Mouse (Mus musculus) limb, embryonic 11.5 days (tissue): ENCODE data around the gene Wnt1. TPM values are rescaled to one million over a fixed set of nuclear protein-coding genes. Genes with fewer than 3 reads are reported as not detected.

Source experiments
- ATAC-seq: fragments of 200-750 bp; cut with Nextera tagmentation; 2 replicates; pipeline ENCODE4 v1.8.0; 2017; ENCODE audit warnings: low read depth; ENCODE audit not compliant: insufficient number of reproducible peaks, low FRiP score, low TSS enrichment
- DNase-seq: peaks from one replicate; pipeline ENCODE4 v3.0.0-alpha.2; 2015; ENCODE audit warnings: low spot score
- H3K27ac ChIP-seq: fragments of 300-500 bp; sonication (generic); replicated peaks from 2 replicates; pipeline ENCODE4 v1.5.1; 2014; ENCODE audit warnings: low read depth, mild to moderate bottlenecking, low read length
- H3K27me3 ChIP-seq: fragments of 300-500 bp; sonication (generic); 2 replicates; pipeline ENCODE4 v1.6.1; 2014; ENCODE audit warnings: mild to moderate bottlenecking, low read length, mixed read lengths; ENCODE audit not compliant: control insufficient read depth, insufficient read depth
- H3K36me3 ChIP-seq: fragments of 300-500 bp; sonication (generic); 2 replicates; pipeline ENCODE4 v1.6.1; 2014; ENCODE audit warnings: mild to moderate bottlenecking, low read length, moderate library complexity, mixed read lengths; ENCODE audit not compliant: control insufficient read depth, insufficient read depth
- H3K4me1 ChIP-seq: fragments of 300-500 bp; sonication (generic); 2 replicates; pipeline ENCODE4 v1.6.1; 2014; ENCODE audit warnings: low read length, mixed read lengths; ENCODE audit not compliant: control insufficient read depth, insufficient read depth
- H3K4me2 ChIP-seq: fragments of 300-500 bp; sonication (generic); 2 replicates; pipeline ENCODE4 v1.6.1; 2014; ENCODE audit warnings: low read depth, mild to moderate bottlenecking, moderate library complexity; ENCODE audit not compliant: severe bottlenecking
- H3K4me3 ChIP-seq: fragments of 300-500 bp; sonication (generic); 2 replicates; pipeline ENCODE4 v1.5.1; 2014; ENCODE audit warnings: low read depth, low read length
- H3K9ac ChIP-seq: fragments of 300-500 bp; sonication (generic); 2 replicates; pipeline ENCODE4 v1.6.1; 2014; ENCODE audit warnings: mild to moderate bottlenecking, low read length
- H3K9me3 ChIP-seq: fragments of 300-500 bp; sonication (generic); 2 replicates; pipeline ENCODE4 v1.6.1; 2016; ENCODE audit warnings: low read length; ENCODE audit not compliant: control insufficient read depth
- WGBS: fragments of 180-500 bp; shearing (Covaris S2); extraction: QIAGEN DNeasy Blood & Tissue Kit; methylation state at CpG from one replicate; pipeline ENCODE4 v1.1.7; 2014; 5-methylcytosine and 5-hydroxymethylcytosine counted together
- polyA plus RNA-seq: library from polyadenylated mRNA; unstranded; fragments of >200 nt; fragmentation: Nextera tagmentation; extraction: Ambion mirVana; gene quantifications from 2 replicates; pipeline ENCODE4 v1.2.1, GENCODE M21; 2014

Gene Wnt1
- polyA plus RNA-seq, 1 experiment from 2014 or later, result not detected

DNA sequence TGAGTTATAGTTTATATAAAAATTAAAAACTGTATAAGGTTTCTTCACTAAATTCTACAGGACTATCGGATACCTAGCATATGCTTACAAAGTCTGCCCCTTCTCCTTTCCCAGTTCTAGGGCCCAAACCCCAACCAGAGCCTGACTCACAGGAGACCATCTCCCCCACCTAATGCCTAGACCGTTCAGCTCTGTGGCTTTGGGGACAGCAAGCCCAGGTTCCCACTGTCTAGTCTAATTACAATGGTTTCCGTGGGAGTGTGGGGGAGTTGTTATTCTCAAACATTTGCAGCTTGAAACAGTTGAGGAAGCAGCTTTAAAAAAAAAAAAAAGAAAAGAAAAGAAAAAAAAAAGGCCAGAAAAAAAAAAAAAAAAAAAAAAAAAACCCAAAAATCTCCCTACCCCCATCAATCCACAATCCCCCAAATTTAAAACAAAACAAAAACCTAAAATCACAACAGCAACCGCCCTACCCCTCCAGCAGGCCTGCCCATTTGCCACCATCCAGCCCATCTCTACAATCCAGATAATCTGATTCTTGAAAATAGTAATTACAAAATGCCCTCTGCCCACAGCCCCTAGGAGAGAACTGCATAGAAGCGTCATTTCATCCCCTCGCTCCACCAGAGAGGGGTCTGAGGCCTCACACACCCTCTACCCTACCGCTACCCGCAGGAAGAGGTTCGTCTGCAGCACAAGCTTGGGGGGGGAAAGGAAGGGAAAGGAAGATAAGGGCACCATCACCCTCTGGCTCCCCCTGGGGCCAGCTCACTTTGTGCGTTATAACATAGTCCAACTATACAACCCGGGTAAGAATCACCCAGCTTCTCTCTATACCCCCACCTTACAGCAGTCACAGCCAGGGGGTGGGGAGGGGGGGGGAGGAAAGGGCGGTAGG lies 42.8 kb downstream of the Wnt1 start:
- Histone ChIP-seq H3K27ac (no peak overlapping the region), H3K36me3 (peaks cover 36% of the 10 kb centered on the region), H3K9me3 (no peaks in the 10 kb centered on the region), H3K27me3 (no peaks in the 10 kb centered on the region), H3K9ac (no peak overlapping the region), H3K4me1 (0 out of 2 replicates have a peak, but pooled peaks cover 2% of the 10 kb centered on the region), H3K4me3 (no peak overlapping the region), H3K4me2 (peak overlapping the region; percentile 52)
- 61% methylated on average over 12 of the region's 12 CpGs for WGBS
- DNase-seq, result no peak
- no peak for ATAC-seq

DNA sequence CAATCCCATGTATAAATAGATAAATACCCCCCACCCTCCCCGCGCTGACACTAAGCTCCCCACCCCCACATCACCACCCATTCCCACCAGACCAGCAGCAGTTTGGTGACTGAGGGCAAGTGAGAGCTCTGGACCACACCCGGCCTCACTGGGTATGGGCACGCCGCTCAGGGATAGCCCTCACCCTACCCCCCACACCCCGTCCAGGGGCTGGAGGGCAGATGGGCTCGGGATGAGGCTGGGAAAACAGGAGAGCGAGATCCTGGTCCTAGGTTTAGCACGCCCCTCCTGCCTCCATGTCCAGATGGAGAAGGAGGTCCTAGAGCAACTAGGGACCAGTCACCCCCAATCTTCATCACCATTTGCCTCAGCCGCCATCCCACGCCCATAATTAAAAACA lies 43.6 kb downstream of the Wnt1 start:
- 89% methylated on average over 11 of the region's 11 CpGs for WGBS

DNA sequence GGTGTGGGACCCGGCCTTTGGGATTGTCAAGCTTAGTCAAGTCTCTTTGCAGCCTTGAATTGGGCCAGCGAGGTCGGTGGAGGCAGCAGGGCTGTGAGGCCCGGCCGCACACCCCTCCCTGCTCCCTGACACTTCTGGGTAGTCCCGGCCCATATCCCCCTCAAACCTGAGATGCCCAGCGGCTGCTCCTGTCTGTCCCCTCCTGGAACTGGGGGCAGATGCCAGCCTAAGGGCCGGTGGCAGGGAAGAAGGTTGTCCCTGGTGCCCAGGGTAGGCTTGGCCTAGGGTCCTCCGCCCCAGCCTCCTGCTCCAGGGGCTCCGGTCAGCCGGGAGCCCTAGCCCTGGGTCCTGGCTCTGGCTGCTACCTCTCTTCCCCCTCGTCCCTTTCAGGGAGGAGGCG lies 44.4 kb downstream of the Wnt1 start:
- H3K4me2 ChIP-seq, result no peak overlapping the region
- no peaks in the 10 kb centered on the region for H3K9me3 ChIP-seq
- no peak overlapping the region for H3K27ac ChIP-seq
- no peak overlapping the region for H3K4me3 ChIP-seq
- 0 out of 2 replicates have a peak, but pooled peaks cover 2% of the 10 kb centered on the region for H3K4me1 ChIP-seq
- DNase-seq (no peak), ATAC-seq (no peak)
- no peaks in the 10 kb centered on the region for H3K27me3 ChIP-seq
- 90% methylated on average over 13 of the region's 13 CpGs for WGBS
- H3K36me3 ChIP-seq, result peaks cover 47% of the 10 kb centered on the region
- no peak overlapping the region for H3K9ac ChIP-seq

More for the DNA sequence above, 43.6 kb downstream of the Wnt1 start:
- Histone ChIP-seq H3K9me3 (no peaks in the 10 kb centered on the region), H3K4me3 (no peak overlapping the region), H3K27me3 (no peaks in the 10 kb centered on the region), H3K27ac (no peak overlapping the region), H3K36me3 (peaks cover 43% of the 10 kb centered on the region), H3K9ac (no peak overlapping the region), H3K4me2 (no peak overlapping the region), H3K4me1 (0 out of 2 replicates have a peak, but pooled peaks cover 2% of the 10 kb centered on the region)
- ATAC-seq, result no peak
- DNase-seq, result no peak

DNA sequence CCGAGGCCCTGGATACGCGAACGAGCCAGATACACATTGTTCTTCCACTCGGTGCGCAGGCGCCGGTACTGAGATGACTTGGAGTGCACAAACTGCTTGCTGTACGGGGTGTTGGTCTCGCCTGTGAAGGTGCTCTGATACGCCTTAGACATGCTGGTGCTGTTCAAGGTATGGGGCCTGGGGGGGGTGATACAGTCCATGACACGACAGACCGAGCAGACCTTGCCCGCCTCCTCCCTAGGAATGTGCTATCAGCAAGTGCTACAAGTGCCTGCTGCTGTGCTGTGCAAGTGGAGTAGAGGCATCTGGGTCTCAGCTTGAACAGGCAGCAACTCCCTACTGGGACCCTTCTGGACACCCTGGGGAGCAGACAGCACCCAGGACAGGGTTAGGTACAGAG lies 45.6 kb downstream of the Wnt1 start:
- no peak for ATAC-seq
- no peak overlapping the region for H3K4me2 ChIP-seq
- no peaks in the 10 kb centered on the region for H3K27me3 ChIP-seq

DNA sequence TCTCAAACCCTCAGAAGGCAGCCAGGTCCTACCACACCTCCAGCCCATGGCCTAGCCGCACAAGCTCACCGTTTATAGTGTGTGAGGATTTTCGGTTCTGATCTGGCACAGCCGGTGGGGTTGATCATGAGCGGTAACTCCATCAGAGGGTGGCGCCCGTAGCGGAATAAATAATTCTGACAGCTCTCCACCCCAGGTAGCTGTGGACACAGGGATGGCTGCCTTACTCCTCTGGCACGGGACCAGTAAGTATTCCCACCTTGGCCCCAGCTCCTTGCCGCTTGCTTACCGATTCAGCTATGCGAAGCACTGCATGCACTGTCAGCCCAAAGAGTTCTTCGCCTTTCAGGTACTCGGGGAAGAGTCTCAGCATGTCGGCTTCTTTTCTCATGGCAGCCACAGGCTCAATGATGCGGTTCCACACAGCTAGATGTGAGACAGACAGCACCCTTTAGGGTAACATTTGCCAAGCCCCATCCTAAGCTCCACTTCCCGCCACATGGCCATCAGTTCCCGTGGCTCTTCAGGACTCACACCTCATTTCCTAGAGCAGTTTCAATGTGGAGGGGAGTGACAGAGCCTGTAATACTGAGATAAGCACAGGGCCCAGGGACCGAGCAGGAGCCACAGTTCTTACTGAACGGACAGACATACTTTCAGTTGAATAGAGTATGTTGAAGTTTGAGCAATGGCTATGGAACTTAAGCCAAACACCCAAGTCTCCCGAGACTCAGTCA lies 47.5 kb downstream of the Wnt1 start:
- H3K4me3 ChIP-seq, result no peak overlapping the region
- WGBS, result 94% methylated on average over 21 of the region's 21 CpGs

More for the DNA sequence above, 45.6 kb downstream of the Wnt1 start:
- Histone ChIP-seq H3K9me3 (no peaks in the 10 kb centered on the region), H3K27ac (no peak overlapping the region), H3K4me3 (no peak overlapping the region), H3K9ac (no peak overlapping the region), H3K4me1 (no peaks in the 10 kb centered on the region), H3K36me3 (peaks cover 58% of the 10 kb centered on the region)
- DNase-seq, result no peak
- WGBS, result 95% methylated on average over 14 of the region's 14 CpGs

DNA sequence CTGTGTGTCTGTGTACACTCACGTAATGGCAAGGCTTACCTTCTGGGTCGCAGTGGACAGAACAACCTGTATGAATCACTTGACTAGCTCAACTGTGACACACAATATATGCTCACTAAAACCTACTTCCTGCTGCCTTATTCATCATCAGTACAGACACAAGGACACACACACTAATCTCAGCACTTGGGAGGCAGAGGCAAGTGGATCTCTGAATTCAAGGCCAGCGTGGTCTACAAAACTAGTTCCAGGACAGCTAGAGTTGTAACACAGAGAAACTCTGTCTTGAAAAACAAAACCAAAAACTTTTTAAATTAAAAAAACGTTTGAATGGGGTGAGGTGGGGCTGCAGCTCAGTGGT lies 48.1 kb downstream of the Wnt1 start:
- H3K9me3 ChIP-seq, result no peaks in the 10 kb centered on the region
- no peaks in the 10 kb centered on the region for H3K4me1 ChIP-seq
- H3K9ac ChIP-seq, result no peak overlapping the region
- H3K4me3 ChIP-seq, result no peak overlapping the region
- no peaks in the 10 kb centered on the region for H3K27me3 ChIP-seq
- DNase-seq, result no peak
- H3K27ac ChIP-seq, result no peak overlapping the region
- WGBS, result 76% methylated on average over 4 of the region's 4 CpGs
- no peak overlapping the region for H3K4me2 ChIP-seq
- H3K36me3 ChIP-seq, result peaks cover 78% of the 10 kb centered on the region
- no peak for ATAC-seq

More for the DNA sequence above, 47.5 kb downstream of the Wnt1 start:
- H3K9me3 ChIP-seq, result no peaks in the 10 kb centered on the region
- no peaks in the 10 kb centered on the region for H3K4me1 ChIP-seq
- H3K27me3 ChIP-seq, result no peaks in the 10 kb centered on the region
- no peak overlapping the region for H3K9ac ChIP-seq
- peaks cover 74% of the 10 kb centered on the region for H3K36me3 ChIP-seq
- DNase-seq, result no peak
- no peak for ATAC-seq
- H3K27ac ChIP-seq, result no peak overlapping the region
- no peak overlapping the region for H3K4me2 ChIP-seq

DNA sequence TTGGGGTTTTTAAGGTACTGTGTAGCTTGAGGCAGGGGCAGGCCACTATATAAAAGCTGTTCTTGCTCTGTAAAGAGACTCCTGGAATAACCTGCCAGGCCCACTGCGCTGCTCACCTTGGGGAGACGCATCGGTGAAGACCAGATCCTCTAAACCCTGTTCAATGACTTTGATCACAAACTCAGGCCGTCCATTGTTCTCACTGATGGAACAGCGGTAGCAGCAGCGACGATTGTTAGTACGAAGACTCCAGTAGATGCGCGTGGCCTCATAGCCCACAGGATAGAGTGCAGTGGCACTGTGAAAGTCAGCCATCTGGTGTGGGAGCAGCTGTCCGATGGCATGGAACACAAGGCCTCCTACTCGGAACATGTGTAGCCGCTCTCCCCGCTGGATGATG lies 49.5 kb downstream of the Wnt1 start:
- Histone ChIP-seq H3K27ac (no peak overlapping the region), H3K36me3 (peaks cover 84% of the 10 kb centered on the region), H3K4me1 (no peaks in the 10 kb centered on the region), H3K4me2 (no peak overlapping the region), H3K4me3 (no peak overlapping the region), H3K9me3 (no peaks in the 10 kb centered on the region), H3K27me3 (no peaks in the 10 kb centered on the region), H3K9ac (no peak overlapping the region)
- no peak for DNase-seq
- ATAC-seq, result no peak
- 93% methylated on average over 14 of the region's 14 CpGs for WGBS

DNA sequence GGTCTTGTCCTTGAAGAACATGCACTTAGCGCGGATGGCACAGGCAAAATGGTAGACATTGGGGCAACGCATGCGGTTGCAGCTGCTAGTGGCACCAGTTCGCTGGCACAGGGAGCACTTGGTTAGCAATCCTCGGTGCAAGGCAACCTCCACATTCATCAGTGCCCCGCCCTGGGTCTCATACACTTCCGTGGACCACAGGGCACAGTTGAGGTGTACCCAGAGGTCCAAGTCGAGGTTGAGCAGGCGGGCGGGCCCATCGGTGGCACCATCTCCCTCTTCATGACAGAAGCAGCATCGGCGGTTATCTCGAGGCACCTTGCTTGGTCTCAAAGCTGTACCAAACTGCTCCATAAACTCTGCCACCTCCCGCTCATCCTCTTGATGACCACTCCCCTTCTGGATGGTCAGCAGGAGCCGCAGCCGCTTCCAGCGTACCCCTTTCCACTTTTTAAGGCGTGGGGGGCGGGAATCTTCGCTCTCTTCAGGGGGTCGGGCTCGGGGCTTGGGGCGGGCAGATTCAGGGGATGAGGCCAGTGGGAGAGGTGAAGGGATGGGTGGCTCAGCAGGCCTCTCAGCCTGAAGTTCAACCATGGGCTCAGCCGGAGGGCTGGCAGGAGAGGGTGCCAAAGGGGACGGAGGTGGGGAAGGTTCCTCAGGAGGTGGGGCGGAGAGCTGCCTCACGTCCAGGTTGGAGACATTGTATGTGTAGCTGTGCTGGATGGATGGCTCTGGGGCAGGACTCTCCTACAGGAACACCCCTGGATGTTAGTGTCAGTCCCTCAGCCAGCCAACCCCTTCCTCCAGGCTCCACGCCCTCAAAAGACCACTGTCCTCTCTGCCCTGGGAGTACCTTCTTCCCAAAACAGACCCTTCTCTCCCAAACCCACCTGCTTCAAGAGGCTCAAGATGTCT lies 50.3 kb downstream of the Wnt1 start:
- H3K27ac ChIP-seq, result no peak overlapping the region
- H3K27me3 ChIP-seq, result no peaks in the 10 kb centered on the region
- no peak overlapping the region for H3K9ac ChIP-seq
- 94% methylated on average over 30 of the region's 30 CpGs for WGBS
- H3K36me3 ChIP-seq, result peaks cover 85% of the 10 kb centered on the region
- no peak for DNase-seq
- H3K4me3 ChIP-seq, result no peak overlapping the region
- no peaks in the 10 kb centered on the region for H3K9me3 ChIP-seq
- H3K4me1 ChIP-seq, result no peaks in the 10 kb centered on the region
- H3K4me2 ChIP-seq, result no peak overlapping the region
- no peak for ATAC-seq
